Mouse (Mus musculus) embryonic facial prominence, embryonic 10.5 days (tissue): ENCODE measurements around the gene Ms4a2. TPM values are rescaled to one million over a fixed set of nuclear protein-coding genes. Genes with fewer than 3 reads are reported as not detected.
A peak's percentile ranks its signal among the peaks of the same experiment; 100 is the strongest.

Source experiments
- DNase-seq: peaks from one replicate; pipeline ENCODE4 v3.0.0-alpha.2; 2017; ENCODE audit warnings: low spot score
- H3K27ac ChIP-seq: fragments of 300-500 bp; sonication (generic); replicated peaks from 2 replicates; pipeline ENCODE4 v1.5.1; 2016; ENCODE audit warnings: mild to moderate bottlenecking
- H3K27me3 ChIP-seq: fragments of 300-500 bp; sonication (generic); replicated peaks from 2 replicates; pipeline ENCODE4 v1.6.1; 2016; ENCODE audit warnings: low read depth, mild to moderate bottlenecking; ENCODE audit not compliant: poor library complexity, severe bottlenecking
- H3K36me3 ChIP-seq: fragments of 300-500 bp; sonication (generic); replicated peaks from 2 replicates; pipeline ENCODE4 v1.6.1; 2016; ENCODE audit warnings: mild to moderate bottlenecking, moderate library complexity
- H3K4me1 ChIP-seq: fragments of 300-500 bp; sonication (generic); 2 replicates; pipeline ENCODE4 v1.6.1; 2016
- H3K4me3 ChIP-seq: fragments of 300-500 bp; sonication (generic); 2 replicates; pipeline ENCODE4 v1.5.1; 2016; ENCODE audit warnings: mild to moderate bottlenecking, moderate library complexity
- H3K9me3 ChIP-seq: fragments of 300-500 bp; sonication (generic); 2 replicates; pipeline ENCODE4 v1.6.1; 2016; ENCODE audit warnings: mild to moderate bottlenecking
- WGBS: fragments of 180-500 bp; shearing (Covaris S2); methylation state at CpG from one replicate; pipeline ENCODE4 v1.1.7; 2016; 5-methylcytosine and 5-hydroxymethylcytosine counted together
- polyA plus RNA-seq: library from polyadenylated mRNA; unstranded; fragments of >200 nt; fragmentation: Nextera tagmentation; extraction: Ambion mirVana; gene quantifications from 2 replicates; pipeline ENCODE4 v1.2.1, GENCODE M21; 2016

Gene Ms4a2
- polyA plus RNA-seq, 1 experiment from 2014 or later, result not detected

DNA sequence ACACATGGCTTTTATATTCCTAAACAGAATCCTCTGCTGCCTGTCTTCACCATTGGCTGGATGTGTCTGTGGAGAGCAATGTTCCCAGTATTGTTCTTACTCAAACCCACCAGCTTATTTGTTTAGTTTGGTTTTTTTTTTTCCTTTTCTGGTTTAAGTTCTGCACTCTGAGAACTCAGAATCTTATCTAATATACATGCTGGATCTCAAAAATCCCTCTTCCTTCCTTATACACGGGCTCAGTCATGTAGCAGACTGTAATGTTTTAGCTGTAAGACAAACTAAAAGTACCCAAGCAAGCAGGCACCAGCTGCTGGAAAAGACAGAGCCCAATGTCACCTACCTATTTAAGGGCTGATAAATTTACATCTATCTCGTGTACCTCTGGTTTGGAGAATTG is 8.7 kb downstream of the Ms4a2 start:
- Histone ChIP-seq H3K4me3 (no peak overlapping the region), H3K27ac (no peak overlapping the region), H3K9me3 (no peaks in the 10 kb centered on the region), H3K36me3 (no peaks in the 10 kb centered on the region), H3K27me3 (no peaks in the 10 kb centered on the region), H3K4me1 (no peaks in the 10 kb centered on the region)
- DNase-seq, result no peak
- 74% methylated on average over 2 of the region's 2 CpGs for WGBS

DNA sequence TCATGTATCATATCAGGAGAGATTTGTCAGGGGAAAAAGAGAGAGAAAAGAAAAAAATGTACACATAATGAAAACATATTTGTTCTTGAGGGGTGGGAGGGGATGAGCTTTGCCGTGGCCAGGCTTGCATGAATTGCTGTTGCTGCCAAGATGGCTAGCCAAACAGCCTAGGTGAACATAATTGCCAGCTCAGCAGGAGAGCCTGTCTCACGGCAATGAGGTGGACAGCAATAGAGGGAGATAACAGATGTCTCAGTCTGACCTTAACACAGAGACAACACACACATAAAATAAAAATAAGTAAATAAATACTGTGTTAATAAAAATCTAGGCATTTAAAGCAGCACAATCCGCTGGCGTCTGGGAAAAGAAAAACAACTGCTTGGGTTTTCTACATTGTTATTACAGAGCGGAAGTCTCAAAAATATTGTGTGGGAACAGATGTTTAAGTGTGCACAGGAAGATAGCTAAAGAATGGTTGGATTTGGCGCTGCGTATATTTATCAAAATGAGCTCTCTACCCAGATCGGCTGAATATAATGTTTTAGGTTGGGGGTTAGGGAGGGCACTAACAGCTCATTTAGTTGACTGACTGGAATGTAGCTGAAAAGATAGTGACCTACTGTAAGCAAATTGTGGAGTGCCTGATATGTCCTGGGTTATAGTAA is 9.6 kb downstream of the Ms4a2 start:
- DNase-seq, result no peak
- WGBS, result 88% methylated on average over 8 of the region's 8 CpGs

DNA sequence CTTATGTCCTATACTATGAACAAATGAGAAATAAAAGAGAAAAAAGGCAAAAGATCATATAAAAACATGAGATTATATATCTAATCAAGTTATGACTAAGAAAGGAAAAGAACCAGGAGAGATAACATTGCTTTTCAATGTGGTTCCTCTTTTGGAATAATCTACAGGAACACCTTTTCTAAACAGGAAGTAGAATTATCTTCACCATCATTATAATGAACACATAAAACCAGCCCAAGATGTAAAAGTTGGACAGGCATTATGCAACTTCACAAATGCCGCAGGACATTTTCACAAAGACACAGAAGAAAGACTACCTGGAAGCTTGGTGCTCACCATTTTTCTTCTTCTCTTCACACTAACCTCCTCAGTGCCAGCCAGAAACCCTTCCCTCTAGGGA is 10.4 kb downstream of the Ms4a2 start:
- no peaks in the 10 kb centered on the region for H3K4me1 ChIP-seq
- H3K27ac ChIP-seq, result no peak overlapping the region
- WGBS, result 98% methylated on average over 1 of the region's 1 CpGs
- H3K9me3 ChIP-seq, result no peaks in the 10 kb centered on the region
- no peak for DNase-seq
- no peak overlapping the region for H3K4me3 ChIP-seq
- H3K27me3 ChIP-seq, result no peaks in the 10 kb centered on the region
- no peaks in the 10 kb centered on the region for H3K36me3 ChIP-seq

More for the DNA sequence above, 9.6 kb downstream of the Ms4a2 start:
- no peaks in the 10 kb centered on the region for H3K27me3 ChIP-seq
- no peaks in the 10 kb centered on the region for H3K9me3 ChIP-seq
- H3K4me1 ChIP-seq, result no peaks in the 10 kb centered on the region
- no peaks in the 10 kb centered on the region for H3K36me3 ChIP-seq
- no peak overlapping the region for H3K4me3 ChIP-seq
- H3K27ac ChIP-seq, result no peak overlapping the region

DNA sequence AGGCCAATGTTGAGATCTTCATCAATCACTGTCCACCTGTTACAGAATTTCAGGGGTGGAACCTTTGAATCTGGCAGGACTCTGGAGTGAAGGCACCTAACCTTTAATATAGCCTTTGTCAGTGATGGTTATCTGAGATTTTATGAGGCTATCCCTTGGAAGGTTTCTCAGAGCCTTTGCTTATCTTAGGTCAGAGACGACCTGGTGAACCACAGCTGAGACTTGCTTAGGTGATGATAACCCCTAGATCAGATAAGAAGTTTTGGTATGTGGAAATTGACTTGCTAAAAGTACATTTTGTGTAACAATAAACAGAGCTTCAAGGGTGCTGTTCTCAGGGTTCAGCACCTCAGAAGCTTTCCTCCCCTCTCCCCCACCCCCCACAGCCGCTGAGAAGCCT is 11.2 kb downstream of the Ms4a2 start:
- Histone ChIP-seq H3K36me3 (no peaks in the 10 kb centered on the region), H3K4me3 (no peak overlapping the region), H3K27me3 (no peaks in the 10 kb centered on the region), H3K9me3 (no peaks in the 10 kb centered on the region), H3K27ac (no peak overlapping the region), H3K4me1 (no peaks in the 10 kb centered on the region)
- no peak for DNase-seq
- 72% methylated on average over 2 of the region's 2 CpGs for WGBS

DNA sequence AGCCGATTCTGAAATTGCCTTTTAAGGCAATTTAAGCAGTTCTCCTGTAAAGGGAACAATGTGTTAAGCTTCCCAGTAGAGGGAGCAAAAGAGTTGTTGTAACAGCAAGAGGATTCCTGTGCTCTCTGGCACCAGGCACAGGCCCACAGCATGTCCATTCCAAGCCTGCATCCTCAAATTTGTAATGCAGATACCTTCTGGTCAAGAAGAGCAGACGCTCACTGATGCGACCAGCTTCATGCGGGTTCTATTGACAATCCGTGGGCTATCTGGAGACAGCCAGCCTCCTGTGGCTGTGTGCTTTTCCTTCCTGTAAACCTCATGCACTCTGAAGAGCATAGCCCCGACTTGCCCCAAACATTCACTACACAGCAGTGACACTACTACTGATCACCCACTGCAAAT is 12.0 kb downstream of the Ms4a2 start:
- 31% methylated on average over 6 of the region's 6 CpGs for WGBS
- Histone ChIP-seq H3K4me1 (no peaks in the 10 kb centered on the region), H3K27ac (no peak overlapping the region), H3K36me3 (no peaks in the 10 kb centered on the region), H3K9me3 (no peaks in the 10 kb centered on the region), H3K27me3 (no peaks in the 10 kb centered on the region), H3K4me3 (no peak overlapping the region)
- DNase-seq, result peak; percentile 24

DNA sequence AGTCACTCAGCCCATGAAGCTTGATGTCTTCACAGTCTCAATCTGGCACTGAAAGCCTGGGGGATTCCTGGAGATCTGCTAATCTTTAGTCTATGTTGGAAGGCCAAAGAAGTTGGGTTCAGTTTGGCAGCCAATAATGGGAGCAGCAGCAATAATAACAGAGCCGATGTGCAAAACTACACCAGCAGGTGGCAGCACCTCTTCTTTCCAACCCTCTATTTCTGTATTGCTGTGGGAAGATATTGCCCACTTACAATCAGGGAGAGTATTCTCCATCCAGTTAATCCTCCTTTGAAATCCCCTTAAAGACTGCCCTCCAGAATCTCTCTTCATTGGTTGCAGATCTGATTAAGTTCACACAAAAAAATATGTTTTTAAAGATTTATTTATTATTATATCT is 15.3 kb downstream of the Ms4a2 start:
- Histone ChIP-seq H3K27me3 (no peaks in the 10 kb centered on the region), H3K27ac (no peak overlapping the region), H3K4me1 (no peaks in the 10 kb centered on the region), H3K36me3 (no peaks in the 10 kb centered on the region), H3K4me3 (no peak overlapping the region), H3K9me3 (no peaks in the 10 kb centered on the region)
- WGBS, result 22% methylated on average over 1 of the region's 1 CpGs
- DNase-seq, result peak; percentile 55

DNA sequence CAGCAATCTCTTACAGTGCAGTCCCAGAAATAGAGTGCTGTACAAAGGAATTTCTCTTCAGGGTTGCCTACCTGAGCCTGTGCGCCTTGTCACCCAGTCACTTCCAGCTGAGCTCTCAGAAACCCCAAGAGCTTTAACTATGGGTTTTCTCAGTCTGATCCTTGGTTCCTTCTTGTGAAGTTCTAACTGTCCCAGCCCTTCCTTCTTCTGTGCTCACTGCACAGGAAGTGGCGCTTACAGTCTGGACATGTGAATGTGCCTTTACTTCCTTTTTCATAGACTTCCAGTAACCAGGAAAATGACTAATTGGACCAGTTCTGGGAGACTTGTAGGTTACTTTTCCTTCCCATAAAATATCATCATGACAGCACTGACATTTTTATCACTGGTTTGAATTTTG is 18.9 kb downstream of the Ms4a2 start, which contains the start of gene Ms4a6d:
Gene Ms4a6d (minus strand): TSS at position 247 of the 400 bp plus-strand sequence.
- H3K9me3 ChIP-seq, result no peaks in the 10 kb centered on the region
- H3K27ac ChIP-seq, result no peak within 1 kb of the TSS
- H3K4me3 ChIP-seq, result no peak within 1 kb of the TSS
- WGBS, result 95% methylated on average over 2 of the region's 2 CpGs
- H3K27me3 ChIP-seq, result no peaks in the 10 kb centered on the region
- no peaks in the 10 kb centered on the region for H3K4me1 ChIP-seq
- DNase-seq, result no peak
- no peaks in the 10 kb centered on the region for H3K36me3 ChIP-seq

DNA sequence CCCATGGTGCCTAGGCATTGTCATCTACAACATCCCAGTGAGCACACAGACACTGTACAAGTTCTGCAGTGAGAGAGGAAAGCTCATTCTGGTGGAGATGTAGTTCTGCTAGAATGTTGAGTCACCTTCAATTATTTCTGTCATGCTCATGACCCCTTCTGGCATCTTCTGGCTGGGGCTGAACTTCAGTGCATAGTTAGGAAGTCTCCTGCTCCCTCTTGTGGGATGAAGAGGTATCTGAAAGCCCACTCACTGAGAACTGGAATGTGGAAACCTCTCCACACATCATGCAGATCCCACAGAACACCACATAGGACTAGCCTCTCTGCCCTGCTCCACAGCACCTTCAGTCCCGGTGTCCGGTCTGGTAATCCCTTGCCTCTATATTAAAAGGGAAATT is 21.5 kb downstream of the Ms4a2 start:
- no peak for DNase-seq
- no peak overlapping the region for H3K27ac ChIP-seq
- no peaks in the 10 kb centered on the region for H3K4me1 ChIP-seq
- no peaks in the 10 kb centered on the region for H3K9me3 ChIP-seq
- H3K4me3 ChIP-seq, result no peak overlapping the region
- no peaks in the 10 kb centered on the region for H3K27me3 ChIP-seq
- WGBS, result 89% methylated on average over 2 of the region's 2 CpGs
- H3K36me3 ChIP-seq, result no peaks in the 10 kb centered on the region

DNA sequence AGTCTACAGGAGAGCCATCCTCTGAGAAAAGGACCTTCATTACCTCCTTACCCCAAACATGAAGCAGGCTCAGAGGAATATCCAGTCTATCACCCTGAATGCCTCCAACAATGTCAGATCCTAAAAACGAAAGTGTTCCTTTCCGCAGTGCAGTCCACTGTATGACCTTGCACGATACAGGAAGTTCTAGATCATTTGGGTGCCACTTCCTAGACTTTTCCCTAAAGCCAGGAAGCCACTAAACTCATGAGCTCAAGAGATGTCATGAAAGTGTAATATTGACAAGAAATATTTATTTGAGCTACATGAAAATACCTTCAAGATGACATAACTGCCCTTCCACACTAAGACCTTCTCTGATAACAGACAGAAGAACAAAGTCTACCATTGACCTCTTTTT is 22.2 kb downstream of the Ms4a2 start:
- H3K27me3 ChIP-seq, result no peaks in the 10 kb centered on the region
- H3K4me1 ChIP-seq, result no peaks in the 10 kb centered on the region
- WGBS, result 88% methylated on average over 3 of the region's 3 CpGs
- H3K4me3 ChIP-seq, result no peak overlapping the region
- DNase-seq, result no peak
- H3K9me3 ChIP-seq, result no peaks in the 10 kb centered on the region
- H3K27ac ChIP-seq, result no peak overlapping the region
- no peaks in the 10 kb centered on the region for H3K36me3 ChIP-seq

DNA sequence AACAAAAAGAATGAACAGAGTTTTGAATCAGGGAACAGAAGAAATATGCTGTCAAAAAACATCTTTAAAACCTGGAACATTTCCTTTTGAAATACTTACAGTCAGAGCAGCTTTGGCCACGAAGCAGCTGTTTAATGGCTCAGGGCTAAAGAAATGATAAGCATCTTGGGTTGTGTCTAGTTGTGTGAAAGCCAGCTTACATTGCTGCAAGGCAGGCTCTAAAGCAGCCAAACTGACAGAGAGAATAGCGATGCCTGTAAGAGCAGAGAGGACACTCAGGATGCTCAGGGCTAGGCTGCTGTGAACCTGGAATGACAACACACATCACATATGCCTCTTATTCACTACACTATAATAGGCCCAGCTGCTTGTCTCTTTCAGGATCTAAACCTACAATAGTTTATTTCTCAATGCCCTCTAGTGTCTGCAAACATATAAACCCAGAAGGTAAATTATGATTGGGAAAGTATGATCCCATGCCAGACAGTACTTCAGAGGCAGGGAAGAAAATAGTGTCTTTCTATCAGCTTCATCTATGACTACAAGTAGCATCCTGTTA is 33.5 kb downstream of the Ms4a2 start:
- Histone ChIP-seq H3K36me3 (no peaks in the 10 kb centered on the region), H3K9me3 (no peaks in the 10 kb centered on the region), H3K27me3 (no peaks in the 10 kb centered on the region), H3K4me1 (no peaks in the 10 kb centered on the region), H3K4me3 (no peak overlapping the region), H3K27ac (no peak overlapping the region)
- 75% methylated on average over 2 of the region's 2 CpGs for WGBS
- DNase-seq, result no peak

DNA sequence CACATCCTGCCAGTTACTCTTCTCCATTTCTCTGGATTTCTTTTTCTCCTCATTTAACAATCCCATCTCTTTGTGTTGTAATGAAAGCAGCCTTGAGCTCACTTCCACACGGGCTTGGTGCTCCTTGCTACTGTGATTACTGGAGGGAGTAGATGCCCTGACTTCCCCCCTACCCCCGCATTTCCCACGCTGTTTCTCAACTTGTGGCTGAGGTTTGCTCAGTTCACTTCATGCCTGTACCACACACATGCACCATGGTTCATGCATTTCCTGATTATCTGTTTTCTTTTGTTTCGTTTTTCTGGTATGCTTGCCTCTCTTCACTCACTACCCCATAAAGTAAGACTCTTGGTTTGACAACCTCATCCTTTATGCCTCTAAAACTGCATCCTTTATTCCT is 34.3 kb downstream of the Ms4a2 start:
- Histone ChIP-seq H3K27me3 (no peaks in the 10 kb centered on the region), H3K27ac (no peak overlapping the region), H3K4me3 (no peak overlapping the region), H3K9me3 (no peaks in the 10 kb centered on the region), H3K4me1 (no peaks in the 10 kb centered on the region), H3K36me3 (no peaks in the 10 kb centered on the region)
- 72% methylated on average over 4 of the region's 4 CpGs for WGBS
- DNase-seq, result no peak

DNA sequence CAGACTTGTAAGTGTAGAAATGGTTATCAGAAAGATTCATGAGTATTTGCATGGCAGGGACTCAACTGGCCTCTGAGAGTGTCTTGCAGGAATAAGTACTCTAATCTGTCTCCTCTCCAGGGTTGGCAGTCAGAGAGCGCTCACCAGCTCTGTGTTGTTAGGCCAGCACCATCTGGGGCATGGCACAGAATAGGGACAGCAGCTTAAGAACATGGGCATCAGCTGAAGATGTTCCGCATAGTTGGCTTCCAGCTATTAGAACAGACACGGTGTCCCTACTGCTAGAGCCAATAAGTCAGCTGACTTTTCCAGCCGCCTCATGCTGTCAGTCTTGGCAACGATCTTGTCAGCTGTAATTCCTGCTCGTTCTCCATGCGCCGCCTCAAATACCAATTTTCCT is 48.6 kb downstream of the Ms4a2 start:
- no peaks in the 10 kb centered on the region for H3K4me1 ChIP-seq
- 89% methylated on average over 8 of the region's 8 CpGs for WGBS
- H3K9me3 ChIP-seq, result no peaks in the 10 kb centered on the region
- H3K27me3 ChIP-seq, result no peaks in the 10 kb centered on the region
- H3K36me3 ChIP-seq, result no peaks in the 10 kb centered on the region
- H3K27ac ChIP-seq, result no peak overlapping the region
- H3K4me3 ChIP-seq, result no peak overlapping the region
- no peak for DNase-seq
